Comparison of ENCODE assay signal across 8 mouse cellular contexts in the genomic region with DNA sequence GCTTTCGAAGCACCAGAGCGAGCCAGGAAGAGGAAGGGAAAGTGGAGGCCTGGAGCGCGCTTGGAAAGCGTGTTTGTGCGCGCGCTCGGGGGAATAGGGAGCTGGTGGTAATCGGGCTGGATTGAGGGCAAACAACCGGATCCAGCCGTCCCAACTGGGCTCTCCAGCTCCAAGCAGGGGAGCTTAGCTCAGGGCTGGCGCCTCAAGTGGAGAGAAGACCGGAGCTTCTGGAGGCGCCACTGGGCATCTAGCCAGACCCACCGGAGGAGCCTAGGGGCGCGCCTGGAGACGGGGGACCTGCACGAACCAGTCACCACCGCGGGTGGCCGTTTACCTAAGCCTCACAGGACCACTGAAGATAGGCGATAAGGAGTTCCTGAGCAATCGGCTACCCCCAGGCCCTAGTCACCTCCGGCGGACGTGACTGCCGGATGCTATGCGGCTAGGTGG. TPM values are rescaled to one million over a fixed set of nuclear protein-coding genes. Genes with fewer than 3 reads are reported as not detected.
A peak's percentile ranks its signal among the peaks of the same experiment; 100 is the strongest.
DNase-seq lines count a peak whose midpoint lies in the region; ATAC-seq and TF ChIP-seq lines count a peak whose summit lies in the region.

No protein-coding gene starts in this region.

- TF ChIP-seq CTCF in heart, adult 2 months (IDR thresholded peaks at IDR 0.05), result peak; percentile 55
- peak; percentile 55 for TF ChIP-seq CTCF in stomach, postnatal 0 days (IDR thresholded peaks at IDR 0.05; ENCODE audit: low read depth)

- no peaks in the 10 kb centered on the region for H3K9me3 ChIP-seq in kidney, embryonic 15.5 days (replicated peaks)
- H3K9me3 ChIP-seq in kidney, embryonic 16.5 days (ENCODE audit: low read length), result no peaks in the 10 kb centered on the region
- no peaks in the 10 kb centered on the region for H3K9me3 ChIP-seq in stomach, postnatal 0 days (ENCODE audit: control insufficient read depth, low read length)

- TF ChIP-seq EP300 in heart, adult 2 months (IDR thresholded peaks at IDR 0.05; ENCODE audit: insufficient read depth, low read depth, low read length), result no peak
- TF ChIP-seq EP300 in stomach, postnatal 0 days (optimal IDR thresholded peaks at IDR 0.05), result no peak

- DNase-seq in kidney, adult 18-20 months, result no peak
- peak; percentile 35 for DNase-seq in brain, adult 2 months (ENCODE audit: low read depth, low spot score)
- peak; percentile 64 to 65 for DNase-seq in heart, adult 2 months
- DNase-seq in lung, postnatal 36 days, result peak; percentile 33
- DNase-seq in stomach, postnatal 0 days (ENCODE audit: low spot score), result peak; percentile 69
- DNase-seq in urinary bladder, adult 18-20 months (ENCODE audit: low spot score in 2 of 2), result no peak

- no peaks in the 10 kb centered on the region for H3K36me3 ChIP-seq in kidney, embryonic 15.5 days
- H3K36me3 ChIP-seq in heart, adult 2 months (ENCODE audit: control insufficient read depth, insufficient read depth, low read length), result no peaks in the 10 kb centered on the region
- no peaks in the 10 kb centered on the region for H3K36me3 ChIP-seq in kidney, embryonic 16.5 days (ENCODE audit: insufficient read depth, low read length)
- H3K36me3 ChIP-seq in stomach, postnatal 0 days (ENCODE audit: control insufficient read depth, insufficient read depth, low read length), result no peaks in the 10 kb centered on the region

- peak overlapping the region; percentile 54 for H3K27ac ChIP-seq in kidney, embryonic 15.5 days
- H3K27ac ChIP-seq in heart, adult 2 months, result peak overlapping the region; percentile 33
- 0 out of 2 replicates have a peak overlapping the region, but pooled peaks have one; percentile 43 for H3K27ac ChIP-seq in kidney, embryonic 16.5 days (ENCODE audit: low read length)
- H3K27ac ChIP-seq in stomach, postnatal 0 days (replicated peaks), result no peak overlapping the region; the same call in 1 of the 2 replicates

- WGBS in kidney, embryonic 15.5 days, result 7% methylated on average over 27 of the region's 30 CpGs
- WGBS in heart, adult 2 months, result 7% methylated on average over 30 of the region's 30 CpGs
- 5% methylated on average over 30 of the region's 30 CpGs for WGBS in kidney, embryonic 16.5 days
- 11% methylated on average over 26 of the region's 30 CpGs for WGBS in stomach, postnatal 0 days

- peaks cover 3% of the 10 kb centered on the region; the same call in 1 of the 2 replicates for H3K79me2 ChIP-seq in heart, adult 2 months (replicated peaks; ENCODE audit: control insufficient read depth, insufficient read depth, low read length)

- H3K4me3 ChIP-seq in kidney, embryonic 15.5 days (replicated peaks), result peak overlapping the region; percentile 28
- H3K4me3 ChIP-seq in heart, adult 2 months, result peak overlapping the region; percentile 50
- peak overlapping the region; percentile 32 for H3K4me3 ChIP-seq in kidney, embryonic 16.5 days (ENCODE audit: low read length)
- peak overlapping the region; percentile 26 for H3K4me3 ChIP-seq in stomach, postnatal 0 days (ENCODE audit: low read depth, low read length)

- H3K4me2 ChIP-seq in kidney, embryonic 15.5 days, result peak overlapping the region; percentile 56
- H3K4me2 ChIP-seq in kidney, embryonic 16.5 days (replicated peaks; ENCODE audit: low read depth, low read length), result peak overlapping the region; percentile 54
- peak overlapping the region; percentile 47 for H3K4me2 ChIP-seq in stomach, postnatal 0 days (replicated peaks; ENCODE audit: low read depth)

- TF ChIP-seq POLR2A in heart, adult 2 months (IDR thresholded peaks at IDR 0.05; ENCODE audit: insufficient read depth, low read depth, low read length), result no peak

- ATAC-seq in kidney, embryonic 15.5 days (replicated peaks; ENCODE audit: low FRiP score), result no peak
- no peak for ATAC-seq in kidney, embryonic 16.5 days (ENCODE audit: low FRiP score, low TSS enrichment)
- peak; percentile 55 for ATAC-seq in stomach, postnatal 0 days (ENCODE audit: low FRiP score, low TSS enrichment)

- H3K4me1 ChIP-seq in kidney, embryonic 15.5 days, result peaks cover 68% of the 10 kb centered on the region
- peaks cover 5% of the 10 kb centered on the region for H3K4me1 ChIP-seq in heart, adult 2 months (ENCODE audit: control insufficient read depth, insufficient read depth, low read length)
- peaks cover 64% of the 10 kb centered on the region for H3K4me1 ChIP-seq in kidney, embryonic 16.5 days (ENCODE audit: insufficient read depth, low read length)
- no peaks in the 10 kb centered on the region for H3K4me1 ChIP-seq in stomach, postnatal 0 days (replicated peaks; ENCODE audit: control insufficient read depth, insufficient read depth)

- H3K9ac ChIP-seq in kidney, embryonic 15.5 days, result no peak overlapping the region
- H3K9ac ChIP-seq in heart, adult 2 months (ENCODE audit: low read depth, low read length), result peak overlapping the region; percentile 64
- peak overlapping the region; percentile 61 for H3K9ac ChIP-seq in kidney, embryonic 16.5 days (replicated peaks; ENCODE audit: low read length)
- H3K9ac ChIP-seq in stomach, postnatal 0 days (ENCODE audit: low read length), result 0 out of 2 replicates have a peak overlapping the region, but pooled peaks have one; percentile 13

- intact Hi-C loops in heart, adult 2 months (cut with DNase I), result loop anchor here (2.0 to 10.0 kb wide), 3 partner anchors 15 to 351 kb away; no protein-coding TSS in a partner anchor

- H3K27me3 ChIP-seq in kidney, embryonic 15.5 days, result peaks cover 93% of the 10 kb centered on the region
- H3K27me3 ChIP-seq in heart, adult 2 months (ENCODE audit: control insufficient read depth, insufficient read depth, low read length), result no peaks in the 10 kb centered on the region
- H3K27me3 ChIP-seq in kidney, embryonic 16.5 days (ENCODE audit: insufficient read depth, low read length), result peaks cover 87% of the 10 kb centered on the region
- H3K27me3 ChIP-seq in stomach, postnatal 0 days (ENCODE audit: control insufficient read depth, insufficient read depth, low read length), result no peaks in the 10 kb centered on the region

RNA-seq across cellular contexts. Expression of a gene that starts 4.3 kb away (rescaled TPM):
- polyA plus RNA-seq in kidney, embryonic 15.5 days (2015; fragmentation: Nextera tagmentation; extraction: Ambion mirVana), result 18.8 and 19.3 TPM in 2 replicates
- 10 to 100 TPM; 18.0 to 22.4 TPM for total RNA-seq in heart, adult 2 months (2021)
- 11.2 and 15.3 TPM in 2 replicates for polyA plus RNA-seq in heart, adult 2 months (2012; rRNA removed)
- 16.7 and 19.9 TPM in 2 replicates for polyA plus RNA-seq in kidney, embryonic 16.5 days (2015; fragmentation: Nextera tagmentation; extraction: Ambion mirVana)
- 4.7 and 5.5 TPM in 2 replicates for polyA plus RNA-seq in stomach, postnatal 0 days (2015; fragmentation: Nextera tagmentation; extraction: Ambion mirVana)

Comparison
In these comparisons a context has a peak if more than half of its experiments do, and no peak if none do; other contexts are left out.
1. DNase-seq: peak in brain, adult 2 months (single experiment), heart, adult 2 months (2 of 2), lung, postnatal 36 days (single experiment) and stomach, postnatal 0 days (single experiment); none in kidney, adult 18-20 months (single experiment) and urinary bladder, adult 18-20 months (0 of 2).
2. Peak in every context shown above with its lines, with median percentiles within 50 percentile points of each other: H3K4me2 ChIP-seq and H3K4me3 ChIP-seq.